Mouse (Mus musculus) bone marrow, adult 2 months (tissue): ENCODE data around the gene Pde4a.

ENCODE experiments used
- CTCF ChIP-seq: fragments of 200-500 bp; IDR thresholded peaks from 2 replicates; pipeline ENCODE4 v1.5.1; 2011; ENCODE audit warnings: low read length, control low read depth; ENCODE audit not compliant: control insufficient read depth, insufficient read depth
- POLR2A ChIP-seq: fragments of 200-500 bp; IDR thresholded peaks from 2 replicates; pipeline ENCODE4 v1.6.1; 2011; ENCODE audit warnings: low read depth, mild to moderate bottlenecking, control low read depth, low read length, borderline replicate concordance; ENCODE audit not compliant: control insufficient read depth

DNA sequence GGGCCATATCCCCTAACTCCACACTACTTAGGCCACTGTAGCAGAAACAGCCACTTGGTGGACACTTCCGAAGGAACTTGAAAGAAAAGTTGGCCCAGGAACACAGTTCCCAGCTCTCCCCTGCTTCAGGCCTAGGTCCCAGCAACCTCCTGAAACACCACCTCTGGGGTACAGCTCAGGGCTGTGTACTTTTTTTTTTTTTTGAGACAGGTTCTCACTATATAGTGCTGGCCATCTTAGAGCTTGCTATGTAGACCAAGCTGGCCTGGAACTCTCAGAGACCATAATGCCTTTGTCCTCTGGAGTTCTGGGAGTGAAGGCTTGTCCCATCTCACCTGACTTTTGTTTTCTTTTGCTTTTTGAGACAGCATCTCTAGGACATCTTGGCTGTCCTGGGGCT, 3.6 kb downstream of the Pde4a start:
- TF ChIP-seq CTCF = no peak
- TF ChIP-seq POLR2A = no peak
